Mouse (Mus musculus) kidney, postnatal 0 days (tissue): ENCODE data around the gene Shq1. TPM values are rescaled to one million over a fixed set of nuclear protein-coding genes. Genes with fewer than 3 reads are reported as not detected.

Experiments used
- ATAC-seq: fragments of 200-750 bp; cut with Nextera tagmentation; replicated peaks from 2 replicates; pipeline ENCODE4 v1.8.0; 2017; ENCODE audit warnings: low read depth, moderate number of reproducible peaks, moderate TSS enrichment, moderate library complexity; ENCODE audit not compliant: low FRiP score
- DNase-seq: peaks from one replicate; pipeline ENCODE4 v3.0.0-alpha.2; 2016; ENCODE audit warnings: low spot score
- H3K27ac ChIP-seq: fragments of 300-500 bp; sonication (generic); 2 replicates; pipeline ENCODE4 v1.5.1; 2014; ENCODE audit warnings: mild to moderate bottlenecking
- H3K27me3 ChIP-seq: fragments of 300-500 bp; sonication (generic); 2 replicates; pipeline ENCODE4 v1.6.1; 2014; ENCODE audit warnings: low read length, mixed read lengths; ENCODE audit not compliant: insufficient read depth
- H3K36me3 ChIP-seq: fragments of 300-500 bp; sonication (generic); 2 replicates; pipeline ENCODE4 v1.6.1; 2014; ENCODE audit warnings: low read length, mixed read lengths; ENCODE audit not compliant: insufficient read depth
- H3K4me1 ChIP-seq: fragments of 300-500 bp; sonication (generic); replicated peaks from 2 replicates; pipeline ENCODE4 v1.6.1; 2014; ENCODE audit warnings: antibody characterized with exemption, low read length, mixed read lengths; ENCODE audit not compliant: insufficient read depth
- H3K4me2 ChIP-seq: fragments of 300-500 bp; sonication (generic); 2 replicates; pipeline ENCODE4 v1.6.1; 2014; ENCODE audit warnings: mild to moderate bottlenecking, low read length, moderate library complexity, mixed read lengths
- H3K4me3 ChIP-seq: fragments of 300-500 bp; sonication (generic); replicated peaks from 2 replicates; pipeline ENCODE4 v1.5.1; 2014; ENCODE audit warnings: low read depth, low read length
- H3K9ac ChIP-seq: fragments of 300-500 bp; sonication (generic); 2 replicates; pipeline ENCODE4 v1.6.1; 2014; ENCODE audit warnings: low read depth, low read length
- H3K9me3 ChIP-seq: fragments of 300-500 bp; sonication (generic); replicated peaks from 2 replicates; pipeline ENCODE4 v1.6.1; 2016; ENCODE audit warnings: low read length, inconsistent platforms, mixed read lengths
- CTCF ChIP-seq: IDR thresholded peaks from 2 replicates; pipeline ENCODE4 v1.5.1; 2016; ENCODE audit warnings: antibody characterized with exemption, low read depth, mild to moderate bottlenecking, moderate library complexity
- WGBS: fragments of 180-500 bp; shearing (Covaris S2); extraction: QIAGEN DNeasy Blood & Tissue Kit; methylation state at CpG from one replicate; pipeline ENCODE4 v1.1.7; 2014; 5-methylcytosine and 5-hydroxymethylcytosine counted together
- polyA plus RNA-seq: library from polyadenylated mRNA; unstranded; fragments of >200 nt; fragmentation: Nextera tagmentation; extraction: Ambion mirVana; gene quantifications from 2 replicates; pipeline ENCODE4 v1.2.1, GENCODE M21; 2015

Gene Shq1
- polyA plus RNA-seq, 1 experiment from 2014 or later = 11.8 TPM

GRCm38 (mm10) chr6:100606805-100607204, 64.2 kb downstream of the Shq1 start:
- Histone ChIP-seq H3K4me1 (no peaks in the 10 kb centered on the region), H3K4me3 (no peak overlapping the region), H3K36me3 (0 out of 2 replicates have a peak, but pooled peaks cover 2% of the 10 kb centered on the region), H3K9ac (no peak overlapping the region), H3K9me3 (no peaks in the 10 kb centered on the region), H3K27me3 (no peaks in the 10 kb centered on the region), H3K27ac (no peak overlapping the region), H3K4me2 (no peak overlapping the region)
- ATAC-seq (no peak), DNase-seq (no peak)
- TF ChIP-seq CTCF = no peak
- 87% methylated on average over 4 of the region's 4 CpGs for WGBS

DNA sequence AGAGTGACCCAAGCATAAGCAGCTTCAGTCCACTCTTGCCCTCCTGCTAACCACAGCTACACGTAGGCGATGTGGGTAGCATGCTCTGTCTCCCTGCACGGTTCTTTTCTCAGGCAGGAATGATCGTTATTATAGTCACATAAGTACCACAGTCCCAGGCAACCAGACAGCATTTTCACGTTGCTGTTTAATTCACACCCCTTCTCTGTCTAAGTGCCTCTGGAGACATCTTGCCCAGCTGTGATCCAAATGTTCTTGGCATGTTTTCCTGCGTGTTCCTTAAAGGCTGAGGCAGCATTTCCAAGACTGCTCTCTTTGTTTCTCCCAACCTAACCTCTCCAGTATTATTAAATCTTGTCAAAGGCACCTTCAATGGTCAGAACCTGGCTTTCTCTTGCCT, 67.3 kb downstream of the Shq1 start:
- H3K4me3 ChIP-seq = no peak overlapping the region
- no peak overlapping the region for H3K4me2 ChIP-seq
- H3K9ac ChIP-seq = no peak overlapping the region
- 76% methylated on average over 6 of the region's 6 CpGs for WGBS
- TF ChIP-seq CTCF = no peak
- no peaks in the 10 kb centered on the region for H3K27me3 ChIP-seq
- H3K27ac ChIP-seq = no peak overlapping the region
- no peaks in the 10 kb centered on the region for H3K9me3 ChIP-seq
- DNase-seq (no peak), ATAC-seq (no peak)
- no peaks in the 10 kb centered on the region for H3K36me3 ChIP-seq
- H3K4me1 ChIP-seq = no peaks in the 10 kb centered on the region

- TF ChIP-seq CTCF = no peak
- H3K9ac ChIP-seq = no peak overlapping the region
- H3K4me1 ChIP-seq = no peaks in the 10 kb centered on the region
- H3K27ac ChIP-seq = no peak overlapping the region
- no peaks in the 10 kb centered on the region for H3K9me3 ChIP-seq
- no peaks in the 10 kb centered on the region for H3K27me3 ChIP-seq
- no peaks in the 10 kb centered on the region for H3K36me3 ChIP-seq
- WGBS = 87% methylated on average over 6 of the region's 6 CpGs
- no peak overlapping the region for H3K4me2 ChIP-seq
- ATAC-seq = no peak
- no peak overlapping the region for H3K4me3 ChIP-seq
- DNase-seq = no peak
These were observed 69.3 kb downstream of the Shq1 start for GRCm38 (mm10) chr6:100601634-100602033.

- no peak overlapping the region for H3K27ac ChIP-seq
- TF ChIP-seq CTCF = no peak
- no peaks in the 10 kb centered on the region for H3K36me3 ChIP-seq
- DNase-seq = no peak
- H3K9me3 ChIP-seq = no peaks in the 10 kb centered on the region
- H3K9ac ChIP-seq = no peak overlapping the region
- H3K4me3 ChIP-seq = no peak overlapping the region
- H3K4me2 ChIP-seq = no peak overlapping the region
- H3K27me3 ChIP-seq = no peaks in the 10 kb centered on the region
- ATAC-seq = no peak
- 86% methylated on average over 8 of the region's 8 CpGs for WGBS
- no peaks in the 10 kb centered on the region for H3K4me1 ChIP-seq
These were observed 77.1 kb downstream of the Shq1 start for GRCm38 (mm10) chr6:100593857-100594256.

DNA sequence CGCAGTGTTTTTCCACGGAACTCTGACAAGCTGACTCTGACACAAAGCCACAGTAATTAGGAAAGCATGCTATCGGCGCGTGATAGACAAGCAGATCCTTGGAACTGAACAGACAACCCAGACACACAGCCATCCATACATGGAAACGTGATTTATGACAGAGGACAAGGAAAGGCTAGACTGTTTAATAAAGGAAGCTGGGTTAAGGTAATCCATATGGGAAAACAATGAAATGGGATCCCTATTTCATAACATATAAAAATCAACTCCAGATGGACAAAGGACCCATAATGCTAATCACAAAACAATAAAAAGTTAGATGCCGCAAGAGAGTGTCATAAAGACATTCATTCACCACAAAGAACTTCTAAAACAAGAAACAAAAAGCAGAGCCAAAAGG, 78.0 kb downstream of the Shq1 start:
- H3K27ac ChIP-seq = no peak overlapping the region
- H3K9ac ChIP-seq = no peak overlapping the region
- no peaks in the 10 kb centered on the region for H3K27me3 ChIP-seq
- 71% methylated on average over 7 of the region's 7 CpGs for WGBS
- H3K4me2 ChIP-seq = no peak overlapping the region
- H3K36me3 ChIP-seq = no peaks in the 10 kb centered on the region
- TF ChIP-seq CTCF = no peak
- H3K9me3 ChIP-seq = no peaks in the 10 kb centered on the region
- ATAC-seq = no peak
- no peak for DNase-seq
- no peaks in the 10 kb centered on the region for H3K4me1 ChIP-seq
- no peak overlapping the region for H3K4me3 ChIP-seq

DNA sequence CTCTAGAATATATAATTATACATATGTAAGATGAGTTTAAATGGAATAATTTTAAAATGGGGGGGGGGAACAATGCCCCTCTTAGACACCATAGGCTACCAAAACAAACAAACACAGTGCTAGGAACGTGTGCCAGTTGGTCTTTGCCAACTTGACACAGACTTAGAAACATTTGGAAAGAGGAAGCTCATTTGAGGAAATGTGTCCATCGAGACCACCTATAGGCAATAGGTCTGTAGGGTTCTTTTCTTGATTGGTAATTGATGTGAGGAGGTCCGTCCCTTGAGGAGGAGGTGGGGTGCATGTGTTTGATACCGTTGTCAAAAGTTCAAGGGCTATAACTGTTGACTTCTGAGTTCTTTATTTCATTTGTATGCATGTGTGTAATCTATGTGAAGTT, 80.4 kb downstream of the Shq1 start:
- Histone ChIP-seq H3K4me1 (no peaks in the 10 kb centered on the region), H3K4me2 (no peak overlapping the region), H3K27me3 (no peaks in the 10 kb centered on the region), H3K9me3 (no peaks in the 10 kb centered on the region), H3K36me3 (no peaks in the 10 kb centered on the region), H3K27ac (no peak overlapping the region), H3K4me3 (no peak overlapping the region), H3K9ac (no peak overlapping the region)
- no peak for ATAC-seq
- TF ChIP-seq CTCF = no peak
- no peak for DNase-seq
- 83% methylated on average over 4 of the region's 4 CpGs for WGBS

DNA sequence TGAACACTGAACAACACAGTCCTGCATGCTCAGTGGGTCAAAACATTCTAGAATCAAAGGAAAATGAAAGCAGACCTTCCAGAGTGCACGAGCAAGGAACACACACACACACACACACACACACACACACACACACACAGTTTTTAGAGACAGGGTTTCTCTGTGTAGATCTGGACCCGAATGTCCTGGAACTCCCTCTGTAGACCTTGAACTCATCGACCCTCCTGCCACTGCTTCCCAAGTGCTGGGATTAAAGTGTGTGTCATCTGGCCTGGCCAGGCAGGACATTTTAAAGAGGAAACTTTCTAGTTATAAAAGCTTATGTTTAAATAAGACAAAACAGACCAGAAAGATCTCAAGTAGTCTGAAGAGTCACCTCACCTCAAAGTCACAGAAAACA, 82.1 kb downstream of the Shq1 start:
- no peaks in the 10 kb centered on the region for H3K36me3 ChIP-seq
- H3K9me3 ChIP-seq = no peaks in the 10 kb centered on the region
- H3K4me3 ChIP-seq = no peak overlapping the region
- H3K9ac ChIP-seq = no peak overlapping the region
- ATAC-seq (no peak), DNase-seq (no peak)
- H3K27ac ChIP-seq = no peak overlapping the region
- no peaks in the 10 kb centered on the region for H3K27me3 ChIP-seq
- no peak for TF ChIP-seq CTCF
- no peaks in the 10 kb centered on the region for H3K4me1 ChIP-seq
- H3K4me2 ChIP-seq = no peak overlapping the region
- WGBS = 75% methylated on average over 3 of the region's 3 CpGs
